Mouse (Mus musculus) ovary, postnatal 10 days (tissue): Measurements from ENCODE around the gene Lpgat1.

ENCODE experiments used
- DNase-seq: peaks from one replicate; pipeline ENCODE4 v3.0.0; 2022; ENCODE audit warnings: low spot score

Gene Lpgat1

DNA sequence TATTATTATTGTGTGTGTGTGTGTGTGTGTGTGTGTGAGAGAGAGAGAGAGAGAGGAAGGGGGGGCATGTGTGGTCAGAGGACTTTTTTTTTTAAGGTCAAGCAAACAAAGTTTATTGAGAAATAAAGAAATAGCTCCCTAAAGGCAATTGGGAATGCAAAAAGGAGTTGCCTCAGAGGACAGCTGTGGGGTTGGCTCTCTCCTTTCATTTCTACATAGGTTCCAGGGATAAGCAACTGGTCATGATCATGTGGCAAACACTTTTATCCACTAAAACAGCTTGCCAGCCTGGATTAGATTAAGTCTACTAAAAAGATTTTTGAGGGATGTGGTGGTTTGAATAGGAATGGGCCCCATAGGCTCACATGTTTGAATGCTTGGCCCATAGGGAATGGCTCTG, 18.8 kb downstream of the Lpgat1 start:
- no peak for DNase-seq

DNA sequence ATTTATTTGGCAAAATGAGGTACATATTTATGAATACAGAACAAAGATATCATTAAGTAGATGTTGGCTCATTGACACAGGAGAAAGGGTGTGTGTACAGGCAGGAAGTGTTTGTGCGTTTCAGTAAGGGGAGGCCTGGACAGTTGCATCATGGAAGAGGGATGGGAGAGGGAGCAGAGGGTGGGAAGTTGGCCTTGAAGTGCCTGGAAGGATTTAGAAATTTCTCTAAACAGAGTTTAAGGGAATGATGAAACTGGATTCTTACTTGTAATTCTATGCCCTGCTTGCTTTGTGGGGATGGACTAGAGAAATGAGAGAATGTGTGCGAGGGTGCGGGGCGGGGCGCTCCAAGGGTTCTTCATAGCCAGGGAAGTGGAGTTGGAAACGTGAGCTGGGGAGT, 20.2 kb downstream of the Lpgat1 start:
- DNase-seq, result no peak

DNA sequence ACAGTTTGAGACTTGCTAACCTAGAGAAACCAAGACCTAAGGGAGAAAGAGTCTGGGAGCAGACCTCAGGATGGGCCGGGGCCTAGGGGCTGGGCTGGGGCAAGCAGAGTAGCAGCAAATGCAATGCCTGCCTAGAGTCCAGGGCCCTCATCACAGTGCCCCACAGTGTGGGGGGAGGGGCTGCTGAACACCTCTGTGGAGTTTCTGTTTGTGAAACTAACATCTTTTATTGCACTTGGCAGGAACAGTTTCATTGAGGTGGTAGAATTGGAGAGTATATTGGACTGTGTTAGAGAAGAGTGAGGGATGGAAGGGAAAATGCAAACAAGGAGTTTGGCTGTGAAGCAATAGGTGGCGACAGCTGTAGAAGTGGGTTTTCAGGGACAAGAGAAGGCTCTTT, 21.1 kb downstream of the Lpgat1 start:
- DNase-seq, result no peak

- no peak for DNase-seq
Observed at GRCm38 (mm10) chr1:191740587-191741361, 23.1 kb downstream of the Lpgat1 start.

- no peak for DNase-seq
Observed at GRCm38 (mm10) chr1:191741635-191742034, 24.0 kb downstream of the Lpgat1 start.

- DNase-seq, result no peak
Observed at GRCm38 (mm10) chr1:191748431-191748830, 30.8 kb downstream of the Lpgat1 start.

GRCm38 (mm10) chr1:191756520-191757199, 39.0 kb downstream of the Lpgat1 start:
- no peak for DNase-seq

GRCm38 (mm10) chr1:191774106-191774505, 56.5 kb downstream of the Lpgat1 start:
- no peak for DNase-seq

DNA sequence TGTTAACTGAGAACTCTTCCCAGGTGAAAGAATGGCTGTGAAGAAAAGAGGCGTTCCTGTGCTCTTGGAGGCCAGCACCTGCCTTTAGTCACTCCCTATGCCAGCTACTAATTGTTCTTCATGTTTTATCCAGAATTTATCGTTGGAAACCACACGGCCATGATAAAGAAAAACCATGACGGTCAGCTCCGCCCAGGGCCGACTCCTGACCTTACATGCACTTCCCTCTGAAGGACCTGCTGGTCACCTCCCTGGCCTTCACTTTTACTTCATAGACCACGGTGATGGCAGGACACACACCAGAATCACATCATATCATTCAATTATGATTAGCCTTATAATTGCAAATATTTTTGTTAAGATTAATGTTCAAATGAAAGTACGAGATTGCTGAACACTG, 57.5 kb downstream of the Lpgat1 start:
- DNase-seq, result no peak

- DNase-seq, result no peak
Observed at GRCm38 (mm10) chr1:191777521-191777920, 59.9 kb downstream of the Lpgat1 start.

- no peak for DNase-seq
Observed at GRCm38 (mm10) chr1:191780470-191780869, 62.8 kb downstream of the Lpgat1 start.

DNA sequence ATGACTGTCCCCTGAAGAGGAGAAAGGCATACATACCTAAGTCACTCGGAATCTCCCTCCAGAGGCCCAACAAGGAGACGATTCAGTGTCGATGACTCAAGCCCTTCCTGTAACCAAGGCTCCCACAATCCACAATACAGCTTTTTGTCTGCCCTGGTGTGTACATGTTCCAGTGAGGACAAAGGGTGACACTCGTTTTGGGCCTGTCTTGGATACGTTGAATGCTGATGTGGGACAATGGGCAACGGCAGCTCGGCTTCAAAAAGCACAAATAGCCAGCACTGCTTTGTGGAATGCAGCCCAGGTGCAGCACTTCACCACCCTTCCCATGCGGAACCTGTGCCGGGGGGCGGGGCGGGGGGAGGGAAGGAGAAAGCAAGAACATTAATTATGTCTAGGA, 67.5 kb downstream of the Lpgat1 start:
- DNase-seq, result no peak

GRCm38 (mm10) chr1:191786255-191786654, 68.6 kb downstream of the Lpgat1 start:
- DNase-seq, result no peak

DNA sequence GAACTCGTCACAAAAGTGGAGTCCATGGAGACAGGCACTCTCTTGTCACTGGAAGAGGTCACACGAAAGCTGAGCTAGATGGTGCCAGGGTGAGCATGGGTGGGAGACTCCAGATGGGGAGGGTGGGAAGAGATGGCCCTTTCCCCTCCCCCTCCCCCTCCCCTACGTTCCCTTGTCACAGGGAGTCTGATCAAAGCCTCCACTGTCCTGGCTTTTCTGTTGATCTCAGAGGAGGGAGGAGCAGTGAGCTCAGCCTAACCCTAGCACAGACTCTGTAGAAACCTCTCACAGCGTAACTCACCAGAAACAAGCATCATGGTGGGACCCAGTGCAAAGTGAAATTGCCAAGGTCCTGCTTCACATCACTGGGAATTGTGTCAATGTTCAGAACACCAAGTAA, 69.7 kb downstream of the Lpgat1 start:
- DNase-seq, result no peak

- DNase-seq, result no peak
Observed at GRCm38 (mm10) chr1:191792991-191793390, 75.4 kb downstream of the Lpgat1 start.

DNA sequence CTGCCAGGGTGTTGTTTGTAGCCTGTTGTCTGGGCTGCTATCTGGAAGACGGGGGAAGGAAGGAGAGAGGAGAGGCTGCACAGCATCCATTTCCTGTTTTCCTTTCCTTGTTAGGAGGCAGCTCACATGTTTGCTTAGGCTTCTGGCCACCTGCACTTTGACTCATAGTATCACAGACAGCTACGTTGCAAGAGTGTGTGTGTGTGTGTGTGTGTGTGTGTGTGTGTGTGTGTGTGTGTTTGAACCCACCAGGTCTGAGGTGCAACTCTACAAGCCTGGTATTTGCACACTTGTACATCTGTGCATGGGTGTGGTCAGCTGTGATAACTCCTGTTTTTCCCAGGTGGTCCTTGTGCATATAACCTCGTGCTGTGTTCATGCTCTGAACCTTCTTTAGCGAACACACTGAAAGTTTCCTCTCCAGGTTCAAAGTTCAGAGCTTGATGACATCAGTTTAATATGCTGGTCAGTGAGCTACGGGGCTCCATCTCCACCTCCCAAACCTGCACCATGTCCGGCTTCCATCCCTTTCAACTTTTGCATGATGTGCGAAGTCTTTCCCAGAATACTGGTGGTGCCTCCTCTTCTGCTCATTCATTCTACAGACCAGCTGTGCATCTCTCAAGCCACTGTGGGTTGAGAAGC, 76.4 kb downstream of the Lpgat1 start:
- DNase-seq, result no peak

DNA sequence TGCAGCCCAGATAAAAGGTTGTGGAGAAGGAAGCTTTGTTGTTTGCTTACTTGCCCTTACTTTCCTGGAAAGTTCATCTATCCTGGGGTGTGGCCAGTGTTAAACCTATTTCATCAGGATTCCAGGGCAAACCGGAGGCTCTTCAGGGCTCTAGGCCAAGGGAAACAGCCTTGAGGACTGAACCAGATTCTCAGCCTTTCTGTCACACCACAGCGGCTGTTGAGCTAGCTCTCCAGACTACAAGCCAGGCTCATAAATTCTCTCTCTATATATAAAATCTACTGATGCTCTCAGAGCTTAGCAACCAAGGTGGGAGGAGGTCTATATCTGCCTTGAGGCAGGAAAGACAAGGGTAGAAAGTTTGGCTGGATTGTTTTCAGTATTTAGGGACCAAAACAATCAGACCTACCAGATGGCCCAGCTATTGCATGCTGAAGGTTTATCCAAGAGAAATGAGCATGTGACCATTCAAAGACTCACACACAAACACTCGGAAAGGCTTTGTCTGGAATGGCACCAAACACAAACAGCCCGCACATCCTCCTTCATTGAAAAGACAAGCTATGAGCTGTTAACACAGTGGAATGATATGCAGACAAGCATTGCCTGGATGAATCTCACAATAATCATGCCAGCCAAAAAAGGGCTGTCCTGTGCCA, 78.7 kb downstream of the Lpgat1 start:
- DNase-seq, result no peak

- DNase-seq, result no peak
Observed at GRCm38 (mm10) chr1:191802093-191802819, 84.6 kb downstream of the Lpgat1 start.

DNA sequence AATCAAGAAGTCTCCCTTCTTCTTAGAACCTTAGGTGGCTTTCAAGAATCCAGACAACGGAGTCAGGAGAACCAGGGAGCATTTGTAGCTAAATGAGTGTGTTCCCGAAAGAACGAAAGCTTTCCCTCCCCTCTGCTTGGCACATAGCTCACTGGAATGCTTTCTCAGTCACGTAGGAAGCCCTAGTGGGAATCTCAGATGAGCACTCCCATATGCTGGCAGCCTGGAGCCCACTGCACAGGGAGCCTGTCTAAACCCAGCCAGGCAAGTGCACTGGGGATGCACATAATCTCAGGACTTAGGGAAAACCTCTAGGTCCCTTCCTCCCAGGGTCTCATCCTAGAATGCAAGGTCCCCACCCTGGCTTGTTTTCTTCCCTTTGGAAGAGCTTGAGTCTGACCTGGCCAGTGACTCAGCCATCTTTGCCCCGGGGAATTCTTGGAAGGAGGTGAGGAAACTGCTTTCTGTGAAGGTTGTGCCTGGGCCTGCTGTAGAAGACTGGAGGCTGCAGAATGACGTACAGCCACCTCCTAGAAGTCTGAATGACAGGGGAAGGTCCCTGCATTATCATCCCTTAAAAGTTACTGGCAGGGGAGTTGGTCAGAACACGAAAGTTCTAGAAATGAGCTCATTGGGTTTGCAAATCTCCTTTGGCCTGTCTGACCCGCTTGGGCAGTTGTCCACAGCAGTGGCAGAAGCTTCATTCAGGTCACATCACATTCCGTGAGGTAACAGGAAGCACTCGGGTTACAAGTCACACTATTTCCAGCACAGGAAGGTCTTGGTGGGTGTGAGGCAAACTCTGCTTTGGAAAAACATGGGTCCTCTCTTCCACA, 85.4 kb downstream of the Lpgat1 start:
- DNase-seq, result no peak

- DNase-seq, result no peak
Observed at GRCm38 (mm10) chr1:191804747-191805146, 87.1 kb downstream of the Lpgat1 start.

DNA sequence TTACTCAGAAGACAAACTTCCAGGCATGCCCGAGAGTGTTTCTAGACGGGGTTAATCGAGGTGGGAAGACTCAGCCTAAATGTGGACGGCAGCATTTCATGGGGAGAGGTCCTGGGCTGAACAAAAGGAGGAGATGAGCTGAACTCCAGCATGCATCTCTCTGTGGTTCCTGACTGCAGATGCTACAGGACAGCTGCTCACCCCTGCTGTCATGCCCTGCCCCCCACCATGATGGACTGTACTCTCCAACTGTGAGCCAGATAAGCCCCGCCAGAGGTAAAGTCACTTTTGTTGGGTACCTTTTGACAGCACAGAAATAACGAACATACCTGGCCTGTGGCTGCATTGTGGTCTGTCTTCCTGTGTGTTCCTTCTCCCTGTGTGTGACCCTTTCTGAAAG, 88.2 kb downstream of the Lpgat1 start:
- DNase-seq, result no peak
